Mouse (Mus musculus) naive thymus-derived CD4-positive, alpha-beta T cell, adult 5 months (primary cell): ENCODE measurements around the gene Gm28053. TPM values are rescaled to one million over a fixed set of nuclear protein-coding genes. Genes with fewer than 3 reads are reported as not detected.

Experiments used
- polyA plus RNA-seq: library from polyadenylated mRNA; unstranded; fragments of 100-300 nt; shearing (Covaris generic); gene quantifications from one replicate; pipeline ENCODE4 v1.2.1, GENCODE M21; 2017

The Gm28053 gene
- polyA plus RNA-seq, result 7.0 TPM

GRCm38 (mm10) chr6:48718455-48718854, at the start of gene Gm28053, which contains the start of gene Gimap7:
Gene Gm28053, plus strand, starts transcription at chr6:48718607.
Gene Gimap7, plus strand, starts transcription at chr6:48718621.

GRCm38 (mm10) chr6:48675931-48676859, 42.2 kb upstream of the Gm28053 start, which contains the start of gene Gimap9:
Gene Gimap9, plus strand, starts transcription at chr6:48676129.

DNA sequence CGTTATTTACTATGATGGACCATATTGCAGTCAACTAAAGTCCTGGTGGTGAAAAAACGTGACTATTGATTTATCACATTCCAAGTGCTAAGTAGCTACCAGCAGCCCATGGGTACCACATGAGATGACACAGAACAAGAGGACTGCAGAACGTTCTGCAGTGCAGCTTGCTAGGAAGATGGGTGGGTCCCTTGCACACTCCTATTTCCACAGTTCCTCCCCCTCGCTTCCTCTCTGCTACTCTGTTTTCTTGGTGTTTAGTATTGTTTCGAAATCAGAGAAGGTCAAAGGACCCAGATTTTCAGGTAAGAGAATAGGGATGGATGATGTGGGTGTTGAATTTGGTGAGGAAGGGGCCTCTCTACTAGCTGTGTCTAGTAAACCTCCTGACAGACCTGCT, 34.1 kb upstream of the Gm28053 start, which contains the start of gene Gimap4:
Gimap4 (plus strand) TSS at position 231 of the 400 bp plus-strand sequence.

DNA sequence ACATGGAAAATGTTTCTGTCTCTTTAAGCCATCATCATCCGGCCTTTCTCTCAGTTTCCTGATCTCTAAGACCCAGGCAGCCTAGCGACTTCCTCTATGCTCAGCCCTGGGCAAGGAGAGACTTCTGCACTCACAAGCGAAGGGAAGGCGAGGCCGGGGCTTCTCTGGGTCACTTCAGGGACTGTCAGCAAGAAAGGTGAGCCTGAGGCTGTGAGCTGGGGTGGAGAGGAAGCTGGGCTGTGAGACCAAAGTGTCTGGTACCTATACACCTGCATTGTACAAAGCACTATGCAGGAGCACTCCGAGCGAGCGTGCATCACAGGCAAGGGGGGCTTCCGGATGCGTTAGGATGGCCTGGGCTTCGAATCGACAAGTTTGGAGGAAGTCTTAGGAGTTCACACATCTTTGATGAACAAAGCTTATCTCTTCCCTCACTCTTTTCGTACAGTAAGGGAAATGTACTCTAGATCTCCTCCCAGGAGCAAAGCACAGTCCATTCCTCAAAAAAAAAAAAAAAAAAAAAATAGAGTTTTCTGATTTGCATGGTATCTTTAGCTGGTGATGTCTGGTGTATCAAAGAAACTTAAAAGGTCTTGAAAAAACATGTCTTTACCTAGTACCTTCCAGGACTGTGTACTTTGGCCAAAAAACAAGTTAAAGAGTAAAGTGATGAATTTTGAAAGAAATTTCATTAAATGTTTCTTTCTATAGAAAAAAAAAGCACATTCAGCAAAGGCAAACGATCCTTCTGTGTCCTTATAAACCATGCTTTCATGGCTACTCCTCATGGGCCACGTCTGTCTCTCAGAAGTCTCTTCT, 20.8 kb downstream of the Gm28053 start, which contains the start of gene Gimap1:
Gimap1 (plus strand) TSS at position 94 of the 819 bp plus-strand sequence.

GRCm38 (mm10) chr6:48745959-48746889, 27.8 kb downstream of the Gm28053 start, which contains the start of gene Gimap5:
Gene Gimap5, plus strand, starts transcription at chr6:48746197.

DNA sequence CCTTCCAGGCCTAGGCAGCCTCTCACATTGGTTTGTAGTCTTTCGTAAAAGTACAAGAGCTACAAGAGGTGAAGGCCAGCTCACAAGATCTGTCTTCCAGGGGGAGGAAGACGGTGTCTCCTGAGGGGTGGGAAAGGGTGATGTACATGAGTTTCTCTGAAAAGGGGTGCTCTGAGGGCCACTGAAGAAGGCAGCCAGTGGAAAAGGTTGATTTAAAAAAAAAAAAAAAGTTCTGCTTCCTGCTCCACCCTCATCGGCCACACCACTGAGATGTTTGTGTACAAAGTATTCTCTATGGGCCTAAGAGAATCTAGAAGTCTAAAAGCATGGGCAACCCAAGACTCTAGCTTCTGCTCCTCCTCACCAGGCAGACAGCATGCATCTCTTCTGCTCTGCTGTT, 52.3 kb downstream of the Gm28053 start, which contains the start of gene Gimap3:
Gimap3 (minus strand) TSS at position 156 of the 400 bp plus-strand sequence.

Other genes with a start within 250 kb of the Gm28053 start
- not detected for gene Atp6v0e2, start 181.0 kb upstream of the Gm28053 start, polyA plus RNA-seq
- 8.3 TPM for gene Lrrc61, start 163.8 kb upstream of the Gm28053 start, polyA plus RNA-seq
- gene Rarres2, start 145.8 kb upstream of the Gm28053 start, polyA plus RNA-seq, result not detected
- not detected for gene Gm45021, start 129.0 kb upstream of the Gm28053 start, polyA plus RNA-seq
- gene Repin1, start 124.7 kb upstream of the Gm28053 start, polyA plus RNA-seq, result 2.0 TPM
- not detected for gene Gm44965, start 124.7 kb upstream of the Gm28053 start, polyA plus RNA-seq
- gene Zfp775, start 116.5 kb upstream of the Gm28053 start, polyA plus RNA-seq, result 6.2 TPM
- gene AI854703, start 91.8 kb upstream of the Gm28053 start, polyA plus RNA-seq, result 1.3 TPM
- gene Gimap8, start 71.4 kb upstream of the Gm28053 start, polyA plus RNA-seq, result 145 TPM
- 408 TPM for gene Gimap9, start 42.5 kb upstream of the Gm28053 start, polyA plus RNA-seq
- 1,217 TPM for gene Gimap4, start 34.1 kb upstream of the Gm28053 start, polyA plus RNA-seq
- 2,591 TPM for gene Gimap6, start 10.4 kb upstream of the Gm28053 start, polyA plus RNA-seq
- gene Gimap7, start within 50 bp of the Gm28053 start, polyA plus RNA-seq, result 152 TPM
- gene Gimap1, start 20.4 kb downstream of the Gm28053 start, polyA plus RNA-seq, result 555 TPM
- 182 TPM for gene Gimap5, start 27.6 kb downstream of the Gm28053 start, polyA plus RNA-seq
- gene Gimap3, start 52.2 kb downstream of the Gm28053 start, polyA plus RNA-seq, result 1,890 TPM
- gene Tmem176a, start 122.3 kb downstream of the Gm28053 start, polyA plus RNA-seq, result 0.77 TPM
- 3.1 TPM for gene Tmem176b, start 122.9 kb downstream of the Gm28053 start, polyA plus RNA-seq
- gene Aoc1, start 154.3 kb downstream of the Gm28053 start, polyA plus RNA-seq, result not detected
- gene 1600015I10Rik, start 211.3 kb downstream of the Gm28053 start, polyA plus RNA-seq, result not detected